Mouse (Mus musculus) layer of hippocampus, postnatal 25 days (tissue): Measurements from ENCODE around the gene Dhcr7. TPM values are rescaled to one million over a fixed set of nuclear protein-coding genes. Genes with fewer than 3 reads are reported as not detected.

Source experiments
- DNase-seq, 2 experiments: peaks; one replicate each; pipeline ENCODE4 v3.0.0; 2022; ENCODE audit warnings: mixed read lengths in 2 of 2, low spot score in 1 of 2; ENCODE audit errors: extremely low spot score in 1 of 2
- microRNA-seq, 2 experiments: library from miRNA; unstranded; fragments of <30 nt; microRNA quantifications; one replicate each; pipeline ENCODE4 v1.2.0; 2021
- total RNA-seq, 2 experiments: library from RNA; stranded (reverse); gene quantifications; 2 replicates each; pipeline ENCODE4 v1.2.3; 2021

The Dhcr7 gene
- total RNA-seq, 2 experiments from 2014 or later: 44.7 to 51.3 TPM

DNA sequence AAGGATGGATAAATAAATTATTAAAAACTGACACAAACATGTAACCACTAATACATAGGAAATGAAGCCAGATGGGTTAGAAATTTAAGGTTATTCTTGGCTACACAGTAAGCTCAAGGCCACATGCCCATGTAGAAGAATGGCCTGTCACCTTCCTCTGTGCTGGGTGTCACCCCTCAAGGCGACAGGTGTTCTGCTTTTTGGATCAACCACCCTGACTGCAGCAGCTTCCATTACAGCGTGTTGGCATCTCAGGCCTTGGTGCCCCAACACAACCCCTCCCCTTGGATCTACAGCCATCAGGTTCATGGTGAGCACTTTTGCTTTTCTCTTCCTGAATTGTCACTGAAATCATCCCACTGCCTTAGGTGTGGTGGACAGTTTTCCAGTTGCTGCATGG is 9.7 kb downstream of the Dhcr7 start:
- no peak for DNase-seq

- no peak for DNase-seq
Observed at GRCm38 (mm10) chr7:143833581-143834190, 10.7 kb downstream of the Dhcr7 start.

DNA sequence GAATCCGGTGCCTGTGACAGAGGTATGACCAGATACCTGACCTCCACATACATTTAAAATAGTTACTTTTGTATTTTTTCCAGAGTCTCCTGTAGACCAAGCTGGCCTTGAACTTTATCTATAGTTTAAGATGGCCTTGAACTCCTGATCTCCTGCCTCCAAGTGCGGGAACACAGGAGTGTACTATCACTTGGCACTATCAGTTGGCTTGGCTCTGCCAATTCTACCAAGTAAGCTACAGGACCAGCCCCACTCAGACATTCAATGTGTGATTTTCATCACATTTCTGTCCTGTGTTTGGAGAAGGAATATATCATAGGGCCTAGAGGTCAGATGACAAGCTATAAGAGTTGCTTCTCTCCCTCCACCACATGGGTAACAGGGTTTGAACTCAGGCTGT is 11.4 kb downstream of the Dhcr7 start:
- no peak for DNase-seq

GRCm38 (mm10) chr7:143834972-143835371 is 12.0 kb downstream of the Dhcr7 start:
- no peak for DNase-seq

GRCm38 (mm10) chr7:143837705-143838358 is 14.9 kb downstream of the Dhcr7 start:
- DNase-seq: no peak

DNA sequence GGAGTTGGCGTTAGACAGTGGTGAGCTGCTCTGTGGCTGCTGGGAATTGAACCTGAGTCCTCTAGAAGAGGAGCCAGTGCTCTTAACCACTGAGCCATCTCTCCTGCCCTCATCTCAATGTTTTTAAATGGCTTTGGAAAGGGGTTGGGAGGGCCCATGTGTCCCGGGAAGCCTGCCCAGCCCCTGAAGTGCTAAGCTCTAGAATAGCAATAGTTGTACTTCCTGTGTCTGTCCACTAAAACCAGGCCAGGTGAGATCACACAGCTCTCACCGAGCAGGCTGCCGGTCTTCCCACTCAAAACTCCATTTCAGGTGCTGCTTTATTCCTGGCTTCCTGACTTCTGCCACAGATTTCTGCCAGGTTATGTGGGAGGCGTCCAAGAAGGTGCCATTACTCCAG is 17.2 kb downstream of the Dhcr7 start:
- no peak for DNase-seq

DNA sequence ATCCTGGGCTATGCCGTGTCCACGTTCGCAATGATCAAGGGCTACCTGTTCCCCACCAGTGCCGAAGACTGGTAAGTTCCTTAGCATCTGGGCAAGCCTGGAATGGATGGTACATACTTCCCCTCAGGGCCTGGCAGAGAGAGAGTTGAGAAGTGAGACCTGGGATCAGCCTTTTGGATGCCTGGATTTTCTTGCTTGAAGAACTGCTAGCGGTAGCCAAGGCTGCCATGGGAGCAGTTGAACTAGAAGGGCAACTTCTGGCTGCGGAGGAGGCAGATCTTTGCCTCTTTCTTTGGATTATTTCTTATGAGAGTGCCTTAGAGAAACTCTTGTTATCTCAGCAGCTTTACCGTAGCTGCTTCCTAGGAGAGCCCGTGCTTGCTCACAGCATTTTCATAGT is 18.4 kb downstream of the Dhcr7 start:
- DNase-seq: no peak

DNA sequence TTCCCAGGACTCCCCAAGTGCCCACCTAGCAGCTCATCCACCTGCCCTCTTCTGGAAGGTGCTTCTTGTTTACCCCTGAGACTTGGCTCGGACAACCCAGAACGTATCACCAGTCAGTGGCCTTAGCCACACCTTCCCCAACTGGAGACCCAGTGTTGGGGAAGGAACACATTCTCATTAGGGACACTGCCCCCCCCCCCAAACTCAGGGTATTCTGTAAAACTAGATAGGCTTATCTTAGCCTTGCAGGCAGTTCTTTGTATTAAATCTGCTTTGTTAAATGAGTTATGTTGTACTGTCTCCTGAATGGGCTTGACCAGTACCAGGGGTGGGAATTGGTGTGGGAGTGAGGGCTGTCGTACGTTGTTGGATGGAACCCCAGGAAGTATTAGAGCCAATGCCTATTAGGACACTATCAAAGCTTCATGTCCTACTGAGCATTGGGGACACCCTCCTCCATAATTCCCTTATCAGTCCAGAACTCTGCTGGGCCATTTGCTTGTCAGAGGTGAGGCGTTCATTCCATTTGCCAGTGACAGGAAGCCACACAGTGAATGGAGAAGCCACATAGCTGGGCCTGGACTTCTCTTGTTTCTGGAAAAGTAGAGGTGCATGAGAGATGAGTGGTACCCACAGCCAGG is 25.3 kb downstream of the Dhcr7 start:
- no peak for DNase-seq

- no peak for DNase-seq
Observed at GRCm38 (mm10) chr7:143848768-143849482, 26.0 kb downstream of the Dhcr7 start.

DNA sequence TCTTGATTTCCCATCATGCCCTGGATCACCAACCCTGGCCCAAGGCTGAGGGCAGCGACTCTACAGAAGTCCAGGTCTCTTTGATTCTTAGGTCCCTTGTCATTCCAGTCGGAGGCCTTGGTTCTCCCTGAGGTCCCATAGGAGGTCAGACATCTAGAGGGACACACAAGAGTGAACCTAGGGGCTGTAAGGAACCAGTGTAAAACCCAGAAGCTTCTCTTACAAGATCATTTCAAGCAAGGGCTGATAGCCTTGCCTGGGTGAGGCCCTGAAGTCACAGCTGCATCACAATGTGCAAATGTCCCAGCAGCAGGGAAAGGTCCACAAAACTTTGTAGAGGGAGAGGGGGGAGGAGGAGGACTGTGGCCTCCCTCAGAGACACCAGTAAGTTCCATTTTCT is 43.6 kb downstream of the Dhcr7 start, which contains the start of gene Gm498:
Gene Gm498, plus strand, starts transcription at position 301 of the 400 bp plus-strand sequence.
- no peak for DNase-seq

GRCm38 (mm10) chr7:143868874-143869273 is 45.9 kb downstream of the Dhcr7 start:
- no peak for DNase-seq

- no peak for DNase-seq
Observed at GRCm38 (mm10) chr7:143883717-143884116, 60.8 kb downstream of the Dhcr7 start.

GRCm38 (mm10) chr7:143891146-143891545 is 68.2 kb downstream of the Dhcr7 start:
- DNase-seq: no peak

- DNase-seq: no peak
Observed at GRCm38 (mm10) chr7:143892361-143892760, 69.4 kb downstream of the Dhcr7 start.

Small RNA genes within 50 kb of the gene (microRNA-seq; reads per million reads assigned to microRNA genes)
- gene Gm22064: 0 reads per million in 2 experiments

Other genes with a start within 250 kb of the Dhcr7 start
- gene Cars, start 223.1 kb upstream of the Dhcr7 start, total RNA-seq: 10 to 100 TPM; 46.0 to 56.4 TPM
- gene Tnfrsf26, start 194.4 kb upstream of the Dhcr7 start, total RNA-seq: under 1 TPM in 1 of 2 experiments, not detected in 1; 0.19 TPM
- gene Tnfrsf22, start 173.5 kb upstream of the Dhcr7 start, total RNA-seq: 1 to 10 TPM; 2.2 to 2.3 TPM
- 1 to 10 TPM; 1.1 TPM for gene Tnfrsf23, start 137.3 kb upstream of the Dhcr7 start, total RNA-seq
- gene Osbpl5, start 66.2 kb upstream of the Dhcr7 start, total RNA-seq: 10 to 100 TPM; 21.6 to 33.6 TPM
- gene Mrgprg, start 56.2 kb upstream of the Dhcr7 start, total RNA-seq: not detected
- 1 to 10 TPM; 5.0 to 6.6 TPM for gene Mrgpre, start 38.6 kb upstream of the Dhcr7 start, total RNA-seq
- 1 to 10 TPM; 6.2 to 7.3 TPM for gene Nadsyn1, start 296 bp upstream of the Dhcr7 start, total RNA-seq
- not detected for gene Gm498, start 43.7 kb downstream of the Dhcr7 start, total RNA-seq
- gene Shank2, start 178.8 kb downstream of the Dhcr7 start, total RNA-seq: 100 to 1,000 TPM; 110 to 137 TPM